Mouse (Mus musculus) spleen, postnatal 4 days (tissue): ENCODE measurements around the gene Banf2.

Source experiments
- DNase-seq, 2 experiments: peaks; one replicate each; pipeline ENCODE4 v3.0.0; 2022; ENCODE audit warnings: low spot score in 2 of 2

The Banf2 gene

DNA sequence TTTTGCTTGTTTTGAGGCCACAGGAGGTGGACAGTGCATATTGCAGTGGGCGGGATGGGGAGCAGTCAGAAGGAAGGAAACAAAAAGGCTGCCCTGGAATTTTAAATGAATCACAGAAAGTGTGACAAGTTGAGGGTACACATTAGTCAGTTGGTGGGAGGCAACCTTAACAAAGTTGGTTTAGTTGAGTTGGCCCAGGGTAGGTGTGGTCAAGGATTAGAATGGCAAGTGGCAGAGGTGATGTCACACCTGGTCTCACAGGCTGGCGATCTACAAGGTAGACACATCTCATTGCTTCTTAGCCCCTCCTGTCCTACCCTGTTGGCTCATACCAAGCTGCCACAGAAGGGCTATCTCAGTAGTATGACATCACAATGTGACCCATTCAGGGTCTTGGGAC is at the start of gene Banf2:
Gene Banf2, plus strand, starts transcription at position 396 of the 400 bp plus-strand sequence.
- DNase-seq: no peak

DNA sequence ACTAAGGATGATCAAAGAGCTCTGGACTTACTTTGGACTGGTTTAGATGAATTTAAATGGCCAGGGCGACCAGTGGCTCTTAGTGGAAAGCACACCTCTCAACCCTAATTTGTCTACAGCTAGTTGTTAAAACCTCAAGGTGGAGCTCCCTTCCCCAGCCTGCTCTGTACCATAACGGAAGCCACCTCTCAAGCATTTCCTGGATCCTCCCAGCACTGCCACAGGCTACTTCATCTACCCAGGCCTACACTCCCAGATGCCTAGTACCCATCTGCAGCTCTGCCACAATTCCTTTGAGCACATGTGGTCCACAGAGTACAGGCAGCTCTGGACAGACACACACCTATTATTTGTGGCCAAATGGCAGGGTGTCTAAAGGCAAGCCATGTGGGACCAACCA is 49.4 kb upstream of the Banf2 start:
- no peak for DNase-seq

GRCm38 (mm10) chr2:143987485-143987884 is 45.4 kb upstream of the Banf2 start:
- no peak for DNase-seq

DNA sequence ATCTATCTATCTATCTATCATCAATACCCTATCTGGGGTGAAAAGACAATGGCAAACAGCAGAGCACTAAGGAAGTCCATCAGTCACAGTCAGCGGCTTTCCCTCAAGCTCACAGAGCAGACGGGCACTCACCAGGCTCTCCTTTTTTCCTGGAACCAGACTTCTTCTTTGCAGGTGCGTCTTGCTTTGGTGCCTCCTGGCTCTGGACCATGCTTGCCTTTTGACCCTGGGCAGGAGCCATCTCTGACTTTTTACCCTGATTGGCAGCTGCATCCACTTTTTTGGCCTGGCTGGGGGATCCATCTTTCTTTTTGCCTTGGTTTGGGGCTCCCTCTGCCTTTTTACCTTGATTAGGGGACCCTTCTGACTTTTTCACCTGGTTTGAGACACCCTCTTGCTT is 44.8 kb upstream of the Banf2 start:
- no peak for DNase-seq

- DNase-seq: no peak
Measured at GRCm38 (mm10) chr2:143990997-143991396, 41.9 kb upstream of the Banf2 start.

GRCm38 (mm10) chr2:143991964-143992672 is 40.7 kb upstream of the Banf2 start:
- DNase-seq: no peak

DNA sequence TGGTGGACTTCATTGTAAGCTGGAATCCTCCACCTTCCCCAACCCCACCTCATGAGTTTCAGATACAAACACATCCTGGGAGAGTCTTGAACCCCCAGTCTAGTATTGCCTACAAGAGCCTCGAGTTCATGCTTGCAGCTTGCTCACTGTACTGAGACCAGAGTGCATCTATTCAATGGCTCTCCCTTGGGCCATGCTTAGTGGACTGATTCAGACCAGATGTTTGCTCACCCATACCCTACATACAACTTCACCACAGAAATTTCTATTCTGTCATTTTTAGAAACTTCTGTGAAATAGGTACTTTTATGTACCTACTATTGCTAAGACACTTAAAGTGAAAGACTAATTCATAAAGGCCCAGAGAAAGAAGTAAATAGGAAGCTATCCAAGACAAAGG is 39.9 kb upstream of the Banf2 start:
- DNase-seq: no peak

- DNase-seq: no peak
Measured at GRCm38 (mm10) chr2:144002229-144002984, 30.5 kb upstream of the Banf2 start.

- no peak for DNase-seq
Measured at GRCm38 (mm10) chr2:144003544-144003943, 29.3 kb upstream of the Banf2 start.

DNA sequence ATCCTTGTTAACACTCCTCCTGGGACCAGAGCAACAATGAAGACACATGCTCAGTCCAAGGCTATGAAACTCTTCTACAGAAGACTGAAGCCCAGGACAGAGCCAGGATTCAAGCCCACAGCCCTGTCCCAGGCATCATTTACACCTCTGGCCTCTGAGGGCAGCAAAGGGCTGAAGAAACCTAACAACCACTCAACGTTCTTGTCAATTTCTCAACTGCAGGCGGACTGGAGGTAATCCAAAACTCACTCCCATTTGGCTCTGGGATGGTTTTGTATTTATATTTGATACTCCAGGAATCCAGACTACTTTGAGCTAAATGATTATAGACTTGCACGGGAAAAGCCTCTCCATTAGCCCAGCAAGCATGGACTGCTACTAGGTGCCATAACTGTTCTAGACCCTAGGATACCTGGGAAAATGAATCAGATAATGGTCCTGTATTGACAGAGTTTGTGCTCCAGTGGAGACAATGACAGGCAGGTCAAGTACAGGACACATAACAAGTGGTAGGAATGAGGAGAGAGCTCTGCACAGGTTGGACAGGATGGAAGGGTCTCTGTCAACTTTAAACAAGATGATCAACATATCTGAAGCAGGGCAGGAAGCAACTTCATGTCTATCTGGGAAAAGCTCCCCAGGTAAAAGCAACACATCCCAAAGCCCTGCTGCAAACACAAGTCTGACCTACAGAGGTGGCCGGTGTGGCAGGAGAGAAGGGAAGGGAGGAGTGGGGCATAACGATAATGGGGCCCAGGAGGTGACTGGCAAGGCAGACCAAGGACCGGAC is 27.5 kb upstream of the Banf2 start:
- DNase-seq: no peak

DNA sequence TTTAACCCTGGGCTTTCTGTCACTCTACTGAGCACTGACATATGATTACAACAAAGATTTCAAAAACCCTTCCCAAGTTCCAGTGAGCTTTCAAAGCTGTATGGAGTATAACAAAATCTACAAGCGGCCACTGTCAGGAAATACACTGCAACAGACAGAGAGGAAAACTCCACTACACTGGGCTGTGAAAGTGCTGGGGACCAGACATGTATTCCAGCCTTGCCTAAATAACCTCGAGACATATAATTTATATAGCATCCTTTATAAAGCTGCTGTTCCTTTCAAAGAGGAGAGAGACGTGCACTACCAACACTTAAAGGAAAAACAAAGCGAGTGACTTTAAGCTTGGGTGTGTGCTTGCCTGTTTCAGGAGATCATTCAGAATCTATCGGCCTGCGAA is 26.2 kb upstream of the Banf2 start:
- DNase-seq: no peak

DNA sequence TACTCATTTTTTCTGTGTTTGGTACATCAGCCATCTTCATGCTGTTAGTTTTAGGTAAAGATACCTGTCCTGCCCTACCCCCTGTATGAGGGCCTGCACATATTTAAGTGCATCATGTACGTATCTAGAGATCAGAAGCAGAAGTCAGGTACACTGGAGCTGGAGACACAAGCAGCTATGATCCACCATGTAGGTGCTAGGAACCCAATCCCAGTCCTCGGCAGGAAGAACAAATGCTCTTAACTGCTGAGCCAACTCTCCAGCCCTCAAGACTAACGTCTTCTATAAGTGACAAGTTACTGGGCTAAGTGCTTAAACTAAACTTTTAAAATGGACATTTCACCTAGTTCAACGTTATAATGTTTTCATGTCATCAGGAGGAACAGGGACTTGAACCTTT is 25.6 kb upstream of the Banf2 start:
- no peak for DNase-seq

- DNase-seq: no peak
Measured at GRCm38 (mm10) chr2:144009081-144009480, 23.8 kb upstream of the Banf2 start.

DNA sequence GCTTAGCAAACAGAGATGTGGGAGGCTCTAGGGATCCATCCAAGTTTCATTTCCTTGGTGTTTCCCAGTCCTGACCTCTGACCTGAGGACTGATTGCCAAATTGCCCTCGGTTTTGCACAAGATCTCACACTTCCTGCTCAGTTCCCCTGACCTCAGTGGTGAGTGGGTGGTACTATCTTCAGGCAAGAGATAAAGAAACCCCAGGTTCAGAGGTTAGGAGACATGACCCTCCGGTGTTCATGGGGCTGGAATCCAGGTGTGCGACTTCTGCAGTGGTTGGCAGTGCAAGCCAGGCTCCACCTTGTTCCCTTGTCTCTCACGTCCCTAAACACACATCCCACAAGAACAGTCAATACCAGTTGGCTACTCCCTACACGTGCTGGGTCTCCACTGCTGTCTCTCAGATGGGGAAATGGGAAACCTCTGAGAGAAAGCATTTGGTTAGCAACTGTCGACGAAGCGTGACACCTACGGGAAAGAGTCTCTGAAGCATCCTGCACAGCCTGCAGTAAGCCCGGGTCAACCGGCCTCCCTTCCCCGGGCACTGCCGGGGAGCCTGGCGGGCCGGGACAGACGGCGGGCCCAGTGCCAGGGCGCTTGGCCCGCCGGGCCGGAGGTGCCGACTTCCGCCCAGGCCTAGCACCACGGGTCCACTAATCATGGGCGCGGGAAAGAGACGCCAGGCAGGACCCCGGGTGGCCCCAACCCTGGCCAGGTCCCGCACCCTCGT is 23.1 kb upstream of the Banf2 start:
- peak; percentile 48 to 70 for DNase-seq

GRCm38 (mm10) chr2:144010282-144011044 is 22.4 kb upstream of the Banf2 start:
- peak; percentile 89 to 96 for DNase-seq

DNA sequence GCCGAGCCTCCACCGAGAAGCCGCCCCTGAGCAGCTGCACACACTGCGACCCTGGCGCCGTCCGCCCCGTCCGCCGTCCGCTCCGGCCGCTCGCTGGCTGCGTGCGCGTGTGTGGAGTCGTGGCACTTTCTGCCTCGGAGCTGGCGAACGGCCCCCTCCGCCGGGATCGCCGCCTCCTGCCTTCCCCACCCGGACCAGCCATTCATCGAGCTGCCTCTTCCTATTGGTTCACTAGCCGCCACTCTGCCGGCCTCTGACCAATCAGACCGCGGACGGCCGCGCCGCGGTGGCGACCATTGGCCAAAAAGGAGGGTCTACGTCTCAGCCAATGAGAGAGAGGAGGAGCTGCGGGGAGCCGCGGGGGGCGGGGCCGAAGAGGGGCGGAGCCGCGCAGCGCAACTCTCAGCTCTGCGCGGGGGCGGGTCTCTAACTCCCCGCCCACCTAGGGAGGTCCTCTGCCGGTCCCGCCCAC is 21.7 kb upstream of the Banf2 start, which contains the start of gene Rrbp1:
Gene Rrbp1, minus strand, starts transcription at position 184 of the 472 bp plus-strand sequence.
- DNase-seq: peak; percentile 98 to 99

DNA sequence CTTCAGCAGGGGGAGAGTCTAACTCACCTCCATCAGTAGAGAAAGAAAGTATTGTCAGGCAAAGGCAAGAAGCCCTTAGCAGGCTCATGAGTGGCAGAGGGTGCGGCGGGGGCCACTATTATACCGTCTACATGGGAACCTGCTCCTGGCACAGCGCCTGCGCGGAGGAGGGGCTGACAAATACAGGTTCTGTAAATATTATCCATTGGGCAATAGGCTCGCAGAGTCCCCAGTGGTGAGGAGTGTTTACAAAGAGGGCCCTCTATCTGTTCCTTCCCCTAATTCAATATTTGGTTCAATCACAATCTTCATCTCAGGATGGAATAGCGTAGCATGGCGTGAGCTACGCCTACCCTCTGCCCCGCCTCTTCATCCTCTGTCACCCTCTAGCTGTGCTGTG is 18.8 kb upstream of the Banf2 start:
- no peak for DNase-seq

- no peak for DNase-seq
Measured at GRCm38 (mm10) chr2:144014481-144014880, 18.4 kb upstream of the Banf2 start.

DNA sequence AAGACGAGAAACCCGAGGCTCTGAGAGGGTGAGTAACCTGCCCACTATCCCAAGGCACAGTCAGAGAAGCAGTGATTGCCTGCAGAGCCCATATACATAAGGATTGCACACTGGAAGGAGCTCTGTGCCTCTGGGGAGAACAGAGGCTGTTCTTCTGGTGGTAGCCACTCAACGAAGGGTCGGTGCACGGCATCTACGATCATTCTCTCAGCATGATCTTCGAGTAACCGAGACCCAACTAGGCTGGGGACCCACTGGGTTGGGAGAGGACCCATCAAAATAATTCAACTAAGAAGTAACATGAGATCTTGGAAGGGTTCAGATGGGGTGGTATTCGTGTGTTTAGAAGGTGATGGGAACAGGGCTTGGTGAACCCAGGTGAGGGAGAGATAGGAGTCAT is 17.0 kb upstream of the Banf2 start:
- no peak for DNase-seq

- DNase-seq: no peak
Measured at GRCm38 (mm10) chr2:144019971-144020370, 12.9 kb upstream of the Banf2 start.

DNA sequence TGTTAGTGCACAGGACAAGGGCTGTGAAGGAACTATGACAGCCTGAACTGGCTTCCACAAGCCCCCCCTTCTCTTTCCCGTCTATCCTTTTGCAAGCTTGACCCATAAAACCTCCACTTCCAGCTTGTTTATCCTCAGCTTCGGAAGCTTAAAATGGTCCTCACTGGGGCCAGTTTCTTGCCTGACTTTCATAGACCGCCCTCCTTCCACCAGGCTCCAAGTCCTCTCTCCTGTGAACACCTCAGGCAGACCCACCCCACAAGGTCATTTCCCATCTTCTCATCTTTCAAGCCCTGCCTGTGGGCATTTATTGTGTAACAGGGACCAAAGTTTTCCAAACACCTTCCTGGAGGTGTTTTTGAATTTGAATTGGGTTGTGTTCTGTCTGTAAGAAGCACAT is 10.4 kb upstream of the Banf2 start:
- DNase-seq: no peak
